Mouse (Mus musculus) heart, postnatal 36 days (tissue): Measurements from ENCODE around the gene 4930451I11Rik. TPM values are rescaled to one million over a fixed set of nuclear protein-coding genes. Genes with fewer than 3 reads are reported as not detected.

Source experiments
- DNase-seq, 2 experiments: peaks; one replicate each; pipeline ENCODE4 v3.0.0; 2021 to 2022
- intact Hi-C: fragments of 180-260 bp; cut with DNase I; formaldehyde crosslinking; loops from one replicate; pipeline ENCODE4 v1.15.1; 2025
- total RNA-seq, 2 experiments: library from RNA; stranded (reverse); gene quantifications; 2 replicates each; pipeline ENCODE4 v1.2.3; 2021

4930451I11Rik gene
- total RNA-seq, 2 experiments from 2014 or later, result not detected

DNA sequence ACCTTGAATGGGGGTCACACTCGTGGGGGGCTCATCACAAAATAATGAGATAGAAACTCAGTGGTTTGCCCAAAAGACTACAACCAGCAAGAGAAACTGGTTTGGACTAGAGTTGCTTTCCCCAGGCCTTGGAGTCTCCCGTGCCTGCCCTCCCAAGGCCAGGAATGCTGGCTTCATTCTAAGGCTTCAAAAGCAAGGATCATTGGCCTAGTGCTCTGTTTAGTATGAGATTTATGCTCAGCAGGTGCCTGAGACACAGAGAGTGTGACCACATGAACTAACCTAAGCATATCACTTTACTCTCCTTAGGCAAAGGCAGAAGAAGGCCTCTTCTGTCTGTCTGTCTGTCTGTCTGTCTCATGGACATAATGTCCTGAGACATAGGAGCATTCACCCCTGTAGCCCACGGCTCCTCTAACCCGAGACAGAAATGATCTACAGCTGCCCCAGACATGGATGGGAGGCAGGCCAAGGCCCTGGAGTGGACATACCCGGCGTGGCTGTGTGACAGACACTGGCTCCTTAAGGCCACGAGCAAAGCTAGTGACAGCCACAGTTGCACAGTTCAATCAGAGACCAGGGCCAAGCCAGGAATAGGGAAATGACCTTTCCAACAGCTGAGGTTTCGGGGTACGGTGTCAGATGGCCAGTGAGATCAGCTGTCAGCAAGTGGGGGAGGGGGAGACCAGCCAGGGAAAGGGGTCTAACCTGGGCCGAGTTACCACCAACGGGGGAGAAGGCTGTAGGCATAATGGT is 29.1 kb downstream of the 4930451I11Rik start:
- no peak for DNase-seq
- intact Hi-C loops, result loop anchor here (5.0 kb wide), 1 partner anchor 60 kb away; the partner anchor contains the start of genes Hirip3 and Ino80e

DNA sequence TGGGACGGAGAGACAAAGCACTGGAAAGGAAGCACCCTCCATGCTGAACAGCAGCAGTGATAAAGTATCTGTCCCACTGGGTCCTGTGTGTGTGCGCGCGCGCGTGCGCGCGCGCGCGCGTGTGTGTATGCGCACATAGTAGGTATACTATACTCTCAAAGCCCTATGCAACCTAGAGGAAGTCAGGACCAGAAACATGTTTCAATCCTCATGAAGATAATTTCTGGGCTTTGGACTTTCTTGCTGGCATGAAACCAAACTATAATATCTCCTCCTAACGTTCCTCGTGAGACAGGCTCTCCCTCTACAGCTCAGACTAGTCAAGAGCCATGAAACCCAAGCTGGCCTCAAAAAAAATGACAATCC is 30.4 kb downstream of the 4930451I11Rik start:
- DNase-seq, result no peak
- intact Hi-C loops, result loop anchor here (5.0 kb wide), 1 partner anchor 61 kb away; the partner anchor contains the start of genes Hirip3 and Ino80e

DNA sequence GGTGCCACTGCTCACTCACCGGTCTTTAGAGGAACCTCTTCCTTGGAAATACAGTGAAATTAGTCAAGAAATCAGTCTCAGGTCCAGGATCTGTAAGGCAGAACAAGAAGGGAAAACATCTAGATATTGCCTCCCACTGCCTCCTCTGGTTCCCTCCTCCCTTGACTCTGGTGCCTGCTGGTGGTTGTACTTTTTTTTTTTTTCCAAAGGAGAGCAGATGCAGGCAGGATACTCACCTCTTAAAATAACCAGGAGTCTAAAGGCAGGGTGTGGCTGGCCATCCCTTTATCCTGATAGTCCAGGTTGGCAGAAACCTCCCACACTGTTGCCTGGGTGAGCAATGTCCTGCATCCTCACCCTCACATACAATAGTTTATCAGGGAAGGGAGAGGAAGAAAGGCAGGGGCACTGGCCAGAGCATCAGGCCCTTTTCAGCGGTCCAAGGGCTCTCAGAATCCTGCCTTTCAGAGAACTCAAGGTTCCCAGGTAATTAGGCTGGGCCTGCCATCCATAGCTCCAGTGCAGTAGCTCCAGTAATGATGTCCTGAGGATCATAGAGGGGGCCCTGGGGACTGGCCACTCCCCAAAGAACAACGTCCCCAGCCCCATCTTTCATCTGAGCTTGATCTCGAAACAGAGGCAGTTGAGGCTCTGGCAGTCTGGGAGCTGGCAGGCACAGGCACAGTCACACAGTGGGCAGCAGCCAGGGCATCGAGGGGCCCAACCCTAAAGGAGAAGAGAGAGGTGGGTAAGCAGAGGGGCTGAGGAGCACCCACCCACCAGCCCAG is 31.0 kb downstream of the 4930451I11Rik start:
- intact Hi-C loops, result loop anchor here (5.0 kb wide), 1 partner anchor 62 kb away; the partner anchor contains the start of genes Hirip3 and Ino80e
- DNase-seq, result no peak

DNA sequence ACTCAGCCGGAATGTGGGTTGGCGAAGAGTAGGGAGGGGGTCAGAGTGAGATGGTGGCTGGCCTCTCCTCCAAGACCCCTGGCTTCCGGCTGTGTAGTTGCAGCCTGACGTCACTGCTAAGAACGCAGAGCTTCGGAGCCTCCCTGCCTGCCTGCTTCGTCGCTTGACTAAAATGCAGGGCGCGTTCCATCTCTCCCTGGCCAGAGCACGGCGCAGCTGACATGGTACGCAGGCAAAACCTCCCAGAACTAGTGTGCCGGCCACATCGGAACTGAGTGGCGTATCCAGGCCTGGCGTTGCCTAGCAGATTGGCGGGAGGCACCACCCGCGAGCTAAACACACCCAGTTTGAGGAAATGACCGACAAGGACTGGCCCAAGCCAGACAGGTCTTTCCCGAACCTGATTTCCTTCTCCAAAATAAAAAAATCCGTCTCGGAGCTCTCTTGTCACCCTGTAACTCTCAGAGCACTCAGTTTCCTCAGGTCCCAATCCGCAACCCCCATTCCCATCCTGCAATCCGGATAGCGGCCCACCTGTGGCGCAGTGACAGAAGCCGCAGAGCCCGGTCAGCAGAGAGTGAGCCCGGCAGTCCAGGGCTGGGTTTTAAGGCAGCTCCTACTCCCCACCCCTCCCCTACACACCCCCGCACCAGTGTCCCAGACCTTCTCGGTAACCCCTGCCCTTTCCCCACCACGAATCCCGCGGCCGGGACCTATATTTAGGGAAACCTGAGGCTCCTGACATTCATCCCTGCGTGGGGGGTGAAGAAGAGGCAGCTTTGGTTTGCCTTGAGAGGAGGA is 31.8 kb downstream of the 4930451I11Rik start:
- peak in 1 of 2 experiments; percentile 81 for DNase-seq
- intact Hi-C loops, result loop anchor here (2.0 to 5.0 kb wide), 2 partner anchors 41 to 63 kb away; partner anchors contain the start of genes Hirip3, Ino80e and Mapk3

GRCm38 (mm10) chr7:126799050-126799467 is 32.4 kb downstream of the 4930451I11Rik start:
- intact Hi-C loops, result loop anchor here (2.0 kb wide), 1 partner anchor 40 kb away; the partner anchor contains the start of gene Mapk3

DNA sequence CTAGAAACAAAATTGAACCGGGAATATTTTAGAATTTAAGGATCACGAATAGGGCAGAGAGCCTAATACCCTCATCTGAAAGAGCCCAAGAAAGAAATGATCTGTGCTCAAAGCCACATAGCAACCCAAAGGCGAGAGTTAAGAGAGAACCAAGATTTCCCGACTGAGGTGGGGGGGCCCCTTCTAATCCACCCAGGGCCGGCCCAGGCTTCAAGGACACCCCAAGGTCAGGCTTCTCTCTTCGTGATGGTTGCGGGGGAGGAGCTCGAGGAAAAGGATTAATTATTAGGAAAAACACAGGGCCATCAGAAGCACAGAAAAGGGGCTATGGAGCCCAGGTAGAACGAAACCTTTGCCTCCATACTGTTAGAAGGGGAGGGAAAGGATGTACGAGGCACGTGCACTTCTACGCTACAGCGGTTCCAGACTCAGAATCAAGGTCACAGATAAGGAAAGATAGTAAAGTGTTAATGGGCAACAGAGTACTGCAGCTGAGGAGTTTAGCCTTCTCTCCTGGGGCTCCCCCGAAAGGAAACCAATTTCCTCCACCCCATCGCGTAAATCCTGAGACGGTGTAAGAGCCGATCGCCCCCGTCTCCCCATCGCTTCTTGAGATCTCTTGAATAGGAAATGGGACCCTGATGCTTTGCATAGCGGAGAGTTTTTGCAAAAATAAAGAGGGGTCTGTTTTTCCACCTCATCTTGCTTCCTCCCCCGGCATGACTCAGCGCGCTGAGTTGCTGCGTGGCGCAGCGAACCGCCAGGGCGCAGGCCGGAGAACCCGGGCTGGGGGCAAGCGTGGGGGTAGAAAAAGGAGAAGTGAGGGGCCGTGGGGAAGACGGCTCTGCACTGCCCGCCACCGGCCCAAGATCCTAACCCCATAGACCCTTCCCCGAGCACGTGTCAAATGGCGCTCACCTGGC is 33.1 kb downstream of the 4930451I11Rik start:
- peak in 1 of 2 experiments; percentile 56 for DNase-seq
- intact Hi-C loops, result loop anchor here (2.0 kb wide), 1 partner anchor 40 kb away; the partner anchor contains the start of gene Mapk3

More at GRCm38 (mm10) chr7:126799050-126799467, 32.4 kb downstream of the 4930451I11Rik start:
- DNase-seq, result peak; percentile 95 to 96

DNA sequence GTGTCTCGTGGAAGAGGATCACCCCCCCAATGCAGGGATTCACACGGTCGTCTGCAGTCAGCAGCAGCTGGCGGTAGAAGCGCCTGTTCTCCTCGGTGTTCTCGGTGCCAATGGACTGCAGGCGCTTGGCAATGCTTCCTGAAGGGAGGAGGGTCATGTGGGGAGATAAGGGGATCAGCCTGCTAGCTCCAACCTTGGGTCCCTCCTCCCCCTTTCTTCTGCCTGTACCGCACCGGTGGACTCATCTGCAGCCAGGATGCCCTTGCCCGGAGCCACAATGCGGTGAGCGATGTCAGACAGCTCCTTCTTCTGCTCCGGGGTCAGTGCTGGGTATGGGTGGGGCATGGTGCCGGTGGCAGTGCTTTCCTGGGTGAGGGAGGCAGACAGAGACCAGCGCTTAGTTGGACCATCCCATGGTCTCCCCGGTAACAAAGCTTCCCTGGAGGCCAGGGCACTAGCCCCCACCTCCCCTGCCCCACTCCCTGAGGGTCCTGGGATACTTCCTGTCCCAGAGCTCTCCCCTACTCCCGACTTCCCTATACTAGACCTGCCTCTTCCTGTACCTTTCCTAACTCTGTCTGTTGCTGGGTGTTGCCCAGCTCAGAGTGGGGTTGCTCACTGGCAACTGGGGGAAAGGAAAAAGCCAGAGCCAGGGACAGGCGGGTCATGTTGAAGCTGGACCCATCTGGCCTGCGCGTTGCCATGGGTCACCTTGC is 33.9 kb downstream of the 4930451I11Rik start, which contains the start of gene Fam57b:
Gene Fam57b (plus strand): TSS at position 258 of the 716 bp plus-strand sequence.
- peak; percentile 45 to 64 for DNase-seq
- intact Hi-C loops, result loop anchor here (1.0 to 2.0 kb wide), 2 partner anchors 20 to 39 kb away; partner anchors contain the start of gene Mapk3

- no peak for DNase-seq
- intact Hi-C loops, result no loop called here
These were observed 35.0 kb downstream of the 4930451I11Rik start for GRCm38 (mm10) chr7:126796350-126796932.

DNA sequence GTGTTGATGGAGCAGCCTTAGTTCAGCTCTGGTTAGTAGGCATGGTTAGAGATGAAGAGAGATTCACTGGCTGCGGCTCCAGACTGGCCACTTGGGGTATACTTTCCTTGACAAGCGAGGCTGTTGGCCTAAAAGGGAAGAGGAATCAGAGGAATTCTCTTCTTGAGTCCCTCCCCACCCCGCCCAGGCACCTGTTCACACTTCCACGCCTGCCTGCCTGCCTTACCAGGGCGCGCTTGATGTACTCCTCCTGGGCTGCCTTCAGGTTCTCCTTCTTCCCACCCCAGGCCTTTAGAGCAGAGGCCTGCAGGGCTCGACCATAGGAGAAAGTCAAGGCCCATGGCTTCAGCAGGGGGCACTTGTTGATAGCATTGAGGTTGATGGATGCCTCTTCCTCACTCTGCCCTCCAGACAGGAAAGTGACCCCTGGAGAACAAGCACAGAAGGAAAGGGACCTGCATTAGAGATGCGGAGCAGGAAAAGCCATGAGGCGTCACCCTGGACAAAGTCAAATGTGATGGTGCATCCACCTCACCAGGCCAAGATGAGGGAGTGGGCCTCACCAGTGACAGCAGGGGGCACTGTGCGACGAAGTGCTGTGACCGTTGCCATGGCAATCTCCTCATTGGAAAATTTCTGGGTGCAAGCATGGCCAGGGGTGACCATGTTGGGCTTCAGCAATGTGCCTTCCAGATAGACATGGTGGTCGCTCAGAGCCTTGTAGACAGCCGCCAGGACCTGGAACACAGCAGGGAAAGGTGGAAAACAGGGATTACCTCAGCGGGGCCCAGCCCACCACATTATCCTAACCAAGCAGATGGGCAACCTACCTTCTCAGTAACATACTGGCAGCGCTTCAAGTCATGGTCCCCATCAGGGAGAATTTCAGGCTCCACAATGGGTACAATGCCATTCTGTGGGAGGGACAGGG is 35.8 kb downstream of the 4930451I11Rik start:
- intact Hi-C loops, result no loop called here

DNA sequence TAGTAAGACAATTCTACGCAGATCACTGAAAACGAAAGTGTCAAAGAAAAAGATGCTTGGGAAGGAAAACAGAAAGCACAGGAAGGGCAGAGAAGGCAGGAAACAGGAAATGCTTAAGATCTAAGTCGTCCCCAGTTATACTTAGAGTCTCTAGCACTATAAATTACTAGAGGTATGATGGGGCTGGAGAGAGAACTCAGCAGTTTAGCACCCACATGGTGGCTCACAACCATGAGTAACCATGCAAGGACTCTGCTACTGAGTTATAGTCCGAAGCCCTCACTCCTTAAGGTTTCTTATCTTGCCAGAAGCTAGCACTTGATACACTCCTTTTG is 37.2 kb downstream of the 4930451I11Rik start:
- DNase-seq, result no peak
- intact Hi-C loops, result loop anchor here (5.0 kb wide), 1 partner anchor 97 kb away; the partner anchor contains the start of genes Bola2 and Slx1b

More for the DNA sequence above, 35.8 kb downstream of the 4930451I11Rik start:
- DNase-seq, result no peak

GRCm38 (mm10) chr7:126793456-126794270 is 37.8 kb downstream of the 4930451I11Rik start:
- DNase-seq, result no peak
- intact Hi-C loops, result loop anchor here (5.0 kb wide), 1 partner anchor 96 kb away; the partner anchor contains the start of genes Bola2 and Slx1b

DNA sequence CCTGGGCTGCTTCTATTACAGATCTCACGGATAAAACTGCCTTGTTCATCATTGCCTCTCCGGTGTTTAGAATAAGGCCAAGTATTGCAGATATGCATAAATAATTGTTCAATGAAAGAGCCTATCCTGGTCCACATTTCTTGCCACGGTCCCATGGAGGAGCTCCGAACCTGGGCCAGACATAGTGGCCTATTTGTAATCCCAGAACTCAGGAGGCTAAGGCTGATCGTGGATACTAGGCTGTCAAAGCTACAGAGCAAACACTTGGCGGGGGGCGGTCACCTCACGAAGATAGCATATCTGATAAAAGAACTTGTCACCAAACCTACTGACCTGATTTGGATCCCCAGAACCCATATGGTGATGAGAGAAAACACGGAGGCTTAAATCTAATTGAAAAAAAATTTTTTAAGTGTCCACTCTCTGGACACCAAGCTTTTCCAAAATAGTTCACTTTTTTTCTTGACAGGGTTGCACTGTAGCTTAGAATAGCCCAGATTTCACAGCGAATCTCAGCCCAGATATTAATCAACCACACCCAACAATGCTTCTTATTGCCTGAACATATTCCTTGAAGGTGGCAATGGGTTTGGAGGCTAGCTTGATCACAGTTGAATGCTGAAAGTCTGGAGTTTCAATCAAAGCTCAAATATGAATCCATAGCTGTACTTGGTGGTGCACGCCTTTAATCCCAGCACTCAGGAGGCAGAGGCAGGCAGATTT is 38.6 kb downstream of the 4930451I11Rik start:
- intact Hi-C loops, result loop anchor here (1.0 to 5.0 kb wide), 2 partner anchors 13 to 96 kb away; partner anchors contain the start of genes Bola2 and Slx1b
- DNase-seq, result no peak

GRCm38 (mm10) chr7:126791851-126792720 is 39.4 kb downstream of the 4930451I11Rik start, which contains the start of gene Ppp4c:
Ppp4c (minus strand) TSS chr7:126792496.
- intact Hi-C loops, result loop anchor here (1.0 to 5.0 kb wide), 3 partner anchors 12 to 95 kb away; partner anchors contain the start of genes Bola2 and Slx1b
- peak; percentile 95 for DNase-seq

GRCm38 (mm10) chr7:126789141-126789540 is 42.3 kb downstream of the 4930451I11Rik start:
- DNase-seq, result no peak
- intact Hi-C loops, result no loop called here
